Mouse (Mus musculus) thymus, postnatal 4 days (tissue): ENCODE measurements around the gene Cdh12.

Experiments
- DNase-seq: peaks from one replicate; pipeline ENCODE4 v3.0.0; 2021

Gene Cdh12

DNA sequence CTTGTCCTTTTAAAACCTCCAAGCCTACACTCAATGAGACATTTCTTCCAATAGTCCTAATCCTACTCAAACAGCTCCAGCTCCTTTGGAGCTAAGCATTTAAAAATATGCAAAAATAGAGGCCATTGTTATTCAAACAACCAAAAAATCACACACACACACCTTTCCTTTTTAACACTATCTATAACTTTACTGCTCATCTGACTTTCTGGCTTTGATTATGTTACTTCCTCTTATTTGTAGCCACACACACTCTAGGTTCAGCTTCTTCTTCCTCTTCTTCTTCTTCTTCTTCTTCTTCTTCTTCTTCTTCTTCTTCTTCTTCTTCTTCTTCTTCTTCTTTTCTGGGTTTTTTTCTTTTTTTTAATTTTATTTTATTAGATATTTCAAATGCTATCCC, 323.2 kb downstream of the Cdh12 start:
- no peak for DNase-seq

GRCm38 (mm10) chr15:20773423-20773822, 324.4 kb downstream of the Cdh12 start:
- DNase-seq: no peak

DNA sequence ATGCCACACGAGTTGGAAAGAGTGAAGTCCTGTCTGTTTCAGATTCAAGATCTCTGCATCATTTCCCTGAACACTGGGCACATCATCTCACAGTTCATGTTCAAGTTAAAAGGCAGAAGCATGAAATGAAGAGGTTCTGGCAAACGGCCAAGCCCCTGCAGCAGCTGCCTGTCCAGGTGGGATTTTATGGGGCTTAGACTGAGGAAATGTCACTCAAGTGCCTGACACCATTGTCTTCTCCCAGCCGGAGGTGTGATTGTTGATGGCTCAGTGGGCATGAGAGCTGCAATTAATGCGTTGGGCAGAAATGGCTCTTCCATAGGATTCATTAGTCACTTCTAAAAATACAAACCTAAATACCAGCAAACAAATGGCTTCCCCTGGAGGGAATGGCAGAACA, 347.9 kb downstream of the Cdh12 start:
- no peak for DNase-seq

GRCm38 (mm10) chr15:20798541-20798940, 349.5 kb downstream of the Cdh12 start:
- no peak for DNase-seq

- no peak for DNase-seq
These were observed 386.8 kb downstream of the Cdh12 start for GRCm38 (mm10) chr15:20835887-20836286.

GRCm38 (mm10) chr15:20836991-20837390, 387.9 kb downstream of the Cdh12 start:
- no peak for DNase-seq

- no peak for DNase-seq
These were observed 392.4 kb downstream of the Cdh12 start for GRCm38 (mm10) chr15:20841479-20841878.

DNA sequence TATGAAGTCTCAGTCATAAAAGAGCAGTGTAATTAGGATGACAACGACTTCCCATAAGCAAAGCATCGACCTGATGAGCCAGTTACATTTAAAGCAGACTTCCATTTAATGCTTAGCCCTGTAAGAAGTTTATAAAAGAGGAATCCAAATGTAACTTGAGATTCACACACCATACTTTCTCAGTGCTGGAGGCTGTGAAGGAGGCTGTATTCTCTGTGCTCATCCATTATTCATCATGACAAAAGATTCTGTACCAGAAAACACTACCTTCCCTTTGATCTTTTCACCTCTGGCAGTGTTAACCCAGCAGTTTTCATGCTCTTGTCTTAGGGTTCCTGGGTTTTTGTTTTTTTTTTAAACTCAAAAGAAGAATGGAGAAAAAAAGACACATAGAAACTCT, 414.0 kb downstream of the Cdh12 start:
- no peak for DNase-seq

DNA sequence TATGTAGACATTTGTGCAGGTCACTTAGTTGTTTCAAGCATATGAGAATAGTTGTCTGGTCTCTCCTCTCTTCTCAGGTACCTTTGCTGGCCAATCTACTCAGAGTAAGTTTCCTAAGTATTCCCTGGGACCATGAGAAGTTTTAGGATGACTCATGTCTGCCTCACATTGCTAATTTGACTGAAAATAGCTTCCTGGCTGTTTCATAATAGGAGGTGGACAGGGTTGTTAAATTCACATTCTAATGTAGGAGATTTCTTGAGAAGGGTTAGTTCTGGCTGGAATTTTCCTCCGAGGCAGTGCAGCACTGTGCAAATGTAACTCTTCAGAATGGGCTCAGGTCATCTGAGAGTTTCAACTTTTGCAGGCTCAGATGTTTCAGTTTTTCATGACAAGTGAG, 423.5 kb downstream of the Cdh12 start:
- DNase-seq: no peak

GRCm38 (mm10) chr15:20876993-20877392, 427.9 kb downstream of the Cdh12 start:
- DNase-seq: no peak

- DNase-seq: no peak
These were observed 444.4 kb downstream of the Cdh12 start for GRCm38 (mm10) chr15:20893471-20893870.

DNA sequence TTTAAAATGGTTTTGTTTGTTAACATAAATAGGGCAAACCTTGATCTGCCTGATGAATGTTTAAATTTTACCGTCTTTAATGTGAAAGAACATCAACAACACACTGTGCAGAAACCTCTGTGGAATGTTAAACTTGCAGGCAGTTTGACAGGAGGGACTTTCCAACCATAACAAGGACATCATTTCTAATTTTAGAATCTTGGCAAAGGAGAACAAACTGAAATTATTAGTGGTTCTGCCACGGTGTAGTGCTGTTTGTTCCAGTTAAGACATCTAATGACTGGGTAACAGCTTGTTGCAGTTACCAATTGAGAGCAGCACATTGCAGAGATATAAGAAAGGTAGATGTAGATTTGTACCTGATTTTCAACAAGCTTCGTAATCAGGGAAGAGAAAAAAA, 453.5 kb downstream of the Cdh12 start:
- no peak for DNase-seq

DNA sequence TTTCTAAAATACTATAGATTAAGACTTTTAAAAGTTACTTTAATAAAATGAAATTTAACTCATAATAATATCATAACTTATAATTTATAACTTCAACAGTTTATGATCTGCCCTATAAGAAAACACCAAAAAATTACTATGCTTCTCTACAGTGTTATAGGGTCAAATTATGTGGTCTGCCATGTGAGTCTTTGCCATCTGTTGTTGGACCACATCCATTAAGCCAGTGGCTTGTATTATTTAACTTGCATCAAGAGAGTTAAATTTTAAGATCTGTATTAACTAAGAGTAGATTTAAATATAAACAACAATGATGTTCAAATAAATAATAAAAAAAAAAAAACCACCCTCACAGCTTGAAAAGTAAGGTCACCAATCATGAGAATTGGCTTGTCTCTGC, 479.2 kb downstream of the Cdh12 start:
- no peak for DNase-seq

- DNase-seq: no peak
These were observed 494.9 kb downstream of the Cdh12 start for GRCm38 (mm10) chr15:20944000-20944399.

- DNase-seq: no peak
These were observed 518.4 kb downstream of the Cdh12 start for GRCm38 (mm10) chr15:20967463-20967862.

GRCm38 (mm10) chr15:20971041-20971440, 522.0 kb downstream of the Cdh12 start:
- DNase-seq: no peak

- no peak for DNase-seq
These were observed 551.5 kb downstream of the Cdh12 start for GRCm38 (mm10) chr15:21000541-21000940.

DNA sequence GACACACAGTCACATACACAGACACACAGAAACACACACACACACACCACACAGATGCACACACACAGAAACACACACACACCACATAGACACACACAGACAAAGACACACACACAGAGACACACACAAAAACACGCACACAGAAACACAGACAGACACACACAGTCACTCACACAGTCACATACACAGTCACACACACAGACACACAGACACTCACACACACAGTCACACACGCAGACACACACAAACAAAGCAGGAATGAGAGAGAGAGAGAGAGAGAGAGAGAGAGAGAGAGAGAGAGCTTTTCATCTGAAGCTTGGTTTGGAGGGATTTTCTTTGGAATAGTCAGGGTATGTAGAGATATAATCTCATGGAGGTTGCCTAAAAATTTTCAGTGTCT, 558.9 kb downstream of the Cdh12 start:
- DNase-seq: no peak

DNA sequence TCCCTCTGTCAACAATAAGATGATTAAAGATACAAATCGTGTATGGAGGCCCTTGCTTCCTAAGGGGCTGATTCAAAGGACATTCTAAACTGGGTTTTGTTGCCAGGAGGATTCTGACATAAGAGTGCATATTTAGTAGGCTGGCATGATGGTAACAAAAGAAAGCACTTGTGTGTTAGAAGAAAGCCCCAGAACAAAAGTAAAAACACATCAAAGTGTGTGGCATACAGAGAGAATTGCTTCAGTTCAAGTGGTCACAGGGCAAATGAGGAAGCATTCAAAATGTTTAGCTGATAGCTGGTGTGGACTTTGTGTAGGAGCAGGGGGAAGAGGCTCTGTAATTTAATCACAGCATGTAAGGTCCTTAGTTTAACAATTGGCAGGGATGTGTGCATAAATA, 559.4 kb downstream of the Cdh12 start:
- no peak for DNase-seq

GRCm38 (mm10) chr15:21008969-21009368, 559.9 kb downstream of the Cdh12 start:
- DNase-seq: no peak

DNA sequence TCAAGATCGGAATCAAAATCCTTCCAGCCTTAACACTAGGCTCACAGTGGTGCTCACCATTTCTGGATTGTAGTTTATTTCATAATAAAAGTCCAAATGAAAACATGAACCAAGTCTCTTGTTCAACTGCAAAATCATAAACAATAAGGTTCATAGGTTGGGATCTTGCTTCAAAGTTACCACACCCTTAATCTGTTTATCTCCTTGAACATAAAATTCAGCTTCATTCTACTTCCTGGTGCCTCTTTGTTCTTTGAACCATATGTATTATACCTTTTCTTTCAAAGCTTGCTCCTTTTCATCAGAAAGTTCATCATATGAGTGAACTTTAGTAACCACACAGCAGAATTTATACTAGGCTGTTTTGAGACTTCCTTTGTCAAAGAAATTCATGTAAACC, 614.6 kb downstream of the Cdh12 start:
- DNase-seq: no peak

- no peak for DNase-seq
These were observed 620.2 kb downstream of the Cdh12 start for GRCm38 (mm10) chr15:21069264-21069663.

GRCm38 (mm10) chr15:21092824-21093223, 643.8 kb downstream of the Cdh12 start:
- no peak for DNase-seq

DNA sequence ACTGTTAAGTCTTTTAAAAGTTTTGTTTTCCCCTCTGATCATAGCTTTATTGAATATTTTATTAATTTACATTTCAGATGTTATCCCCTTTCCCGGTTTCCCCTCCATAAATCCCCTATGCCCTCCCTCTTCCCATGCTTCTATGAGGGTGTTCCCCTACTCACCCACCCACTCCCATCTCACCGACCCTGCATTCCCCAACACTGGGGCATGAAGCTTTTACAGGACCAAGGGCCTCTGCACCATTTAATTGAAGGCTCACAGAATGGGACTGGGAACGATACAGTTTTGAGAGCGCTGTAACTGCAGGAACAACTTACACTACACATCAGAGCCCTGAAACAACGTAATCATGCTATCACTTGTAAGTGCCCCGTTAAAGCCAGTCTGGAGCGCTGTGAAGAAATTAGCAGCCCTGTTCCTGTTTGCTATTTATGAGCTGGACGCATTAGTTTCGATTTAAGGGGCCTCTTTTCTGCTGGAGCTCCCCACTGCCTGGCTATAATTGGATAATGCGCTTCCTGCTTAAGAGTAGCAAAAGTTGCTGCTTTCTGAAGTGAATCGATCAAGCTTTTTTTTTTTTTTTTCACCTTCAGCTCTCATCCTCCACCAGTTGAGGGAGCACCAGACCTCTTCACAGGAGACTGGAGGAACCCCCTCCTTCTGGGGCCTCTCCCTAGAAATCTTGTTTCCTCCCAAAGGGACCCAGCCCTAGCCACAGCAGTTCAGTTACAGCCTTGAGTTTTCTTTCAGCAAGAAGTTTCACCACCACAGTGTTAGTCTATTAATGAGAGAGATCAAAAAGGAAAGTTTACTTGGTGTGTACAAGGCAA, 660.2 kb downstream of the Cdh12 start:
- DNase-seq: no peak

GRCm38 (mm10) chr15:21109889-21110500, 660.9 kb downstream of the Cdh12 start:
- no peak for DNase-seq
